Mouse (Mus musculus) induced T-regulatory cell, adult 2 months (primary cell): ENCODE results near the gene Ap2a1.

ENCODE experiments used
- DNase-seq: peaks from one replicate; pipeline ENCODE4 v3.0.0-alpha.2; 2012; ENCODE audit warnings: low read depth

The Ap2a1 gene

DNA sequence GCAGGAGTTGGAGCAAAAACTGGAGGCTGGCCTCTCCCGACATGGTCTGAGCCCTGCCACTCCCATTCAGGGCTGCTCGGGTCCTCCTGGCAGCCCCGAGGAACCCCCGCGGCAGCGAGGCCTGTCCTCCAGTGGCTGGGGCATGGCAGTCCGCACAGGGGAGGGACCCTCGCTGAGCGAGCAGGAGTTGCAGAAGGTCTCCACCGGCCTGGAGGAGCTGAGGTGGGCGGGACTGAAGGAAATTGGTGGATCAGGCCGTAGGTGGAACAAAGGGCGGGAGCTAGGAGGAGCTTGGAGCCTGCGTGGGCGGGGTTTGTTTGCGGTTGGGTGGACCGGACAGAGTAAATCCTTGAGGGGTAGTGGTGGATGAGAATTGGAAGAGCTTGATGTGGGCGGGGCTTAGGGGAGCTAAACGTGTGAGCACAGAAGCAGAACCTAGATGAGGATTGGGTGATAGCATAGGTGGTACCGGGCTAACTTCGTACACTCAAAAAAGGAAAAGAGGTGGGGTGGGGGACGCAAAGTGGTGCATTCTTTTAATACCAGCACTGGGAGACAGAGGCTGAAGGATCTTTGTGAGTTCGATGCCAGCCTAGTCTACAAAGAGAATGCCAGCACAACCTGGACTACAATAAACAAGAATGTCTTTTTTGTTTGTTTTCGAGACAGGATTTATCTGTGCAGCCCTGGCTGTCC, 23.5 kb upstream of the Ap2a1 start:
- peak; percentile 86 for DNase-seq

DNA sequence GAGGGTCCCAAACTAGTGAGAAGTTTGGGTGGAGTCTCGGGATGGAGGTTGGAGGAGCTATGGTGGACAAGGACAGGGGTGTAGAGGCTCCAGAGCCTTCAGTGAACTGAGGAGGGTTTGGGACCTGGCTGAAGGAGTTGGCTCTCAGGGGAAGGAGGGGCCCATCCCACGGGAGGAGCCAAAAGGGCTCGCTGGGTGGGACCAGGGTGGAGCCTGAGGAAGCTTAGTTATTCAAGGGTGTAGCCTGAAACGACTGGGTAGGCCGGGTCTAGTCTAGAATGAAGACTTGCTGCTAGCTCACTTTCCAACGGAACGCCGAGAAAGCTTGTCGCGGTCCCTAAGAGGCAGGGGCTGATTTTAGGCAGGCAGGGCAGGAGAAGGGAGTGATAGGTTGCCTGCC, 22.7 kb upstream of the Ap2a1 start:
- DNase-seq = peak; percentile 46

DNA sequence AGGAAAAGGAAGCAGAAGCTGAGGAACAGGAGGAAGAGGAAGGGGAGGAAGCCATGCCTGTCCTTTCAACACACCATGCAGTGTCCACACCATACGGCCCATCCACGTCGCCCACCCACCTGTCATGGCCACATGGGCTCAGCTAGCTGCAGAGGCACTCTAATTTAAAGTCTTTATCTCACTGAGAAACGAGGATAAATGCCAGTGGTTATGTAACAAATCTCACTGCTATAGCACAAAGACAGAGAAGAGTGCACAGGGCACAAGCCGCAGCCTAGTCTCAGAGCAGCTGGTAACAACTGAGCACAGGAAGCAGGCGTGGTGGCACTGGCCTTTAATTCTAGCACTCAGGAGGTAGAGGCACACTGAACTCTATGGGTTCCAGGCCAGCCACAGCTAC, 20.6 kb upstream of the Ap2a1 start:
- DNase-seq = no peak

DNA sequence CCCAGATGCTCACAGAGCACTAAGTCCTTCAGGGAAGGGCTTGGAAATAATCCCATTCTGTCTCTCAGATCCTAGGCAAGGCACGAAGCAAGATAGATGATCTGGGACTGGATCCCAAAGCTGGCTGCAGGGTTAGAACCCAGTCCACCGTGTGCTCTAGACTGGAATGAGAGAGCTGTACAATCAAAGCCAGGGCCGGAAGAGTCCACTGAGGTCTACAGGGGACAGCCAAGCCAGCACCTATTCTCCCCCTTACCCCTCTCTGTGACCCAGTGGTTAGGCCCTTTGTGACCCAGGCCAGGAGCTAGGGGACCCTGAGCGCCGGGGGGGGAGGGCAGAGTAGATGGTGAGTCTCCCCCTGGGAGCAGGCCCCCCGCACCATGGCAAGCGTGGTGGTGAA, 13.6 kb upstream of the Ap2a1 start, which contains the start of gene Tsks:
Gene Tsks, plus strand, starts transcription at position 301 of the 400 bp plus-strand sequence.
- DNase-seq = no peak

DNA sequence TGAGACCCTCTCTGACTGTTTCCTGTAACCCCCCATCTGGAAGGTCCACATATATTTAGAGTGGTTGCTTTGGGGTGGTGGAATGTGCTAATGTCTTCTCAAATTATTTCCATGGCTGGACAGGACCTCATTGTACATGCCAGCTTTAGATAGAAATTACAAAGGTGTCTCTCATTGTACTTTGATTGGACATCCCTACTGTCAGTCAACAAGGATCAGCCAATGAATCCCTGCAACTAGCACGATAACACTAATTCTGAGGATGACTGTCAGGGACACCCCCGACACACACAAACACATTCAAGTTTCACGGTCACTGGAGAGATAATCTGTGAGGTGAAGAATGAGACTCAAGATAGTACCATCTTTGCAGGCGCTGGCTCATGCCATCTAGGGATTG, 9.4 kb upstream of the Ap2a1 start:
- DNase-seq = no peak

DNA sequence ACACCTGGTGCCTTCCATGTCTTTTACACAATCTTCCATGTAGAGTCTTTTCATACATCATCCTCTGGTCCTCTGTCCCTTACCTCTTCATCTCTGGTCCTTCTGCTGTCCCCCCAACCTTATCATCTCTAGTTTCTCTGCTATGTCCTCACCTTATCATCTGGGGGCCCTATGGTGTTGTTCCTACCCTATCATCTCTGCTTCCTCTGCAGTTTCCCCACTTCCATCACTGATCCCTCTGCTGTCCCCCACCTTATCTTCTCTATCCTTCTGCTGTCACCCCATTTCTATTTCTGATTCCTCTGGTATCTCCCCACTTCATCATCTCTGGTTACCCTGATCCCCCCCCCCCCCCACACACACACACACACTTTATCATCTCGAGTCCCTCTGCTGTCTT, 726 bp downstream of the Ap2a1 start:
- peak; percentile 23 for DNase-seq

DNA sequence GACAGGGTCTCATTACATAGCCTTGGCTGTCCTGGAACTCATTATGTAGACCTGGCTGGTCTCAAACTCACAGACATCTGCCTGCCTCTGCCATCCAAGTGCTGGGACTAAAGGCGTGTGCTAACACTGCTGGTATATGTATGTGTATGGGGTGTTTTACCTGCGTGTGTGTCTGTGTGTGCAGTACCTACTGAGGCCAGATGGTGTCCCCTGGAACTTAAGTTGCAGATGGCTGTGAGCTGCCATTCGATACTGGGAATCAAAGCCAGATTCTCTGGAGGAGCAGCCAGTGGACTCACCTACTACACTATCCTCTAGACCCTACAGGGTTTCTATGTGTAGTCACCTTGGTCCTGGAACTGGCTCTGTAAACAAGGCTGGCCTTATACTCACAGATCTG, 3.8 kb downstream of the Ap2a1 start:
- peak; percentile 60 for DNase-seq

DNA sequence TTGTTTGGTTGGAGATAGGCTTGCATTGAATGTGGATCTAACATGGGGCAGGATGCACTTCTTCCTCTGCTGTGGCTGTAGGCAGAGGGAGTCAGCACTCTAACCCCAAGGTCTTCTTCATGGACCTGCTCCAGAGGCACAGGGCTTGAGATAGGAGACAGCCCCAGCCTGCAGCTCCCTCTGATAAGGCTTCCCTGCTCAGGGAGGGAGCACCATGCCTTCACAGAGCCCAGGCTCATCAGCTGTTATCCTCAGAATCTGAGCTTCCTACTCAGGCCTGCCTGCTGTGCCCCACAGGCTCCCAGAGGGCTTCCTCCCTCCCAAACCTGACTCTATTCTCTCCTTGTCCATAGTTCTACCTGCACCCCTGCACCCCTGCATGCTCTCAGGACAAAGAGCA, 6.8 kb downstream of the Ap2a1 start:
- DNase-seq = no peak

DNA sequence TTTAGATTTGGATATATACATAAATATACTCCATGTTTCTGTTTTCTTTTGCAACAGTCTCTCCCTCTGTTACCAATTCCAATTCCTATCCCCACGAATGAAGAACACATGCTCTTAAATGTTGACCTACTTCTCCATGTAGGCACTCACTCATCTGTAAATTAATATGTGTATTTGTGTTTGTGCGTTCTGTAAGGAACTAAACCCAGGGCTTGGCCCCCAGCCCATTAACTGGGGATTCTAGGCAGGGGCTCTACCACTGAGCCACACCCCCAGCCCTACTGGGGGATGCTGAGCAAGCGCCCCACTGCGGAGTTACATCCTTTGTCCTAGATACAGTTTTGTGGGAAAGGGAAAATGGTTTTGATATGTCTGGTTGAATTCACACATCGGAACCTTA, 10.2 kb downstream of the Ap2a1 start:
- no peak for DNase-seq

DNA sequence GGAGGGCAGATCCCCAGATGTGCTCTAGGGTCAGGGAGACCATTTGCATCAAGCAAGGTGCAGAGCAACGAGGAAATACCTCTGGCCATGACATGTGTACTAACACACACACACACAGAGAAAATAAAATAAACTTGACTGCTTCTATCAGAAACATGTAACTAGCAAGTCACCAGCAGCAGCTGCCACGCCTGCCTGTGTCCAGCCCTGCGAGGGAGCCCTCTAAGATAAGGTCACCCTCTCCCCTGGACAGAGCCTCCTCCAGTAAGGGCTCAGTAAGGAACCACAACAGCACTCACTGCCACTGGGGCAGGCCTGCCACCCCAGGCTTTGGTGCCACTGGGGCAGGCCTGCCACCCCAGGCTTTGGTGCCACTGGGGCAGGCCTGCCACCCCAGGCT, 11.1 kb downstream of the Ap2a1 start:
- DNase-seq = no peak

DNA sequence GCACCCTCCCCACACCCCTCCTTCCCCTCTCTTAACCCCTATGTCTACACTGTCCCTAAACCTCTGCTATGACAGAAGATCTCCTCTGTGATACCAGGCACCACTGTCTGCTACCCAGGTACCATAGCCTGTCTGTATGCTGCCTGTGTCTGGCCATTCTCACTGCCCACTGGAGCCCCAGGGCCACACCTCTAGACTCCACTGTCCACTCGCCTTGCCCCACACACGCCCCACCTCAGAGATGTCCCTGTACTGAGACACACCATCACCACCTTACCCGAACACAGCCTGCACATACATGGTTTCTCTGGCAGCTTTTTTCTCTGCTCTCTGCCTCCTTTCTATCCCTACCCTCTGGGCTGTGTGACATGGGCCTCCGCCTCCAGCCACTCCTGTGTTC, 12.4 kb downstream of the Ap2a1 start:
- no peak for DNase-seq

DNA sequence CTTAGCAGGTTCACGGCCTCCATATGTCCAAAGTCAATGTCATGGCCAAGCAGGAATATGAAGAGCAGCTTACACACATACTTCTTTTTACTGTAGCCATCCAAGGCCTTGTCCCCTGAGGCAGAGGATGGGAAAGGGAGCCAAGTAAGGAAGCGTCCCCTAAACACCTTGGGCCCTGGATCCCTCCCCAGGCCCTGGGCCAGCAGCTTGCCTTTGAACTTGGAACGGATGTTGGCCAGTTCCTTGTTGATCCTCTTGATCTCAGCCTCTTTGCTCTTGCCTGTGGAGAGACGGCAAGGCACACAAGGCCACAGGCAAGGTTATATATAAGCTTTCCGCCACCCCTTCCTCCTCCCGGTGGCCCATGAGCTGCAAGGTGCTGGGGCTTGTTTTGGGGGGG, 13.1 kb downstream of the Ap2a1 start:
- DNase-seq = no peak

DNA sequence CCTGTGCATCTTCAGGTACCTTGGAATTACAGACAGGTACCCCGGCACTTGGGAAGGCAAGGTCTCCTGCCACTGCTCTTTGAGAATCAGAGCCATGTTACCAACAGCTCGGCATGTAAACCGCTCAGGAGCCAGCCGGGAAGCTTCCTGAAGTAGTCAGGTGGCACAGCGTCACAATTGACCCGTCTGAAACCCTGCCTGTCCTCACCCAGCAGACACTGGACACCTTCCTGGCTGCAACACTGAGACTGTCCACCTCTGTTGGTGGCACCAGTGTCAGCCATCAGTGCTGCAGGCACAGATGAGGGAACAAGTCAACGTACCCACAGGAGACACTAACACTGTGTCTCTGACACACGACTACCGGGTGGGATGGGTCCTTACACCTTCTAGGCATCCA, 14.0 kb downstream of the Ap2a1 start:
- no peak for DNase-seq

DNA sequence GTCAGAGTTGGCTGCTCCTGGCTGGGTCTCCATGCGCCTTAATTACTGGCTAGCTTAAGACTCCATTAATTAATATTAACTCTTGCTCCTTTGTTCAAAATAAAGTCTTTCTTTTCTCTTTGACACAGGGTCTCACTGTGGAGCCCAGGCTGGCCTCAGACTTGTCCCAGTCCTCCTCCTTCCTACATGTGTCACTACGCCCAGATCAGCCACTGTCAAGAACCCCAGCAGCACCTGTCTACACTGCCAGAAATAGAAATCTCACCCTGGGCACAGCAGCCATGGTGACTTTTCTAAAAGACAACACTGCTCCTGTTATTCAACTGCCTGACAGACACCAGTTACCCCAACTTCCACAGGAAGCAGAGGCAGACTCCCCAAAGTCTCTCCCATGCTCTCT, 14.9 kb downstream of the Ap2a1 start:
- no peak for DNase-seq

DNA sequence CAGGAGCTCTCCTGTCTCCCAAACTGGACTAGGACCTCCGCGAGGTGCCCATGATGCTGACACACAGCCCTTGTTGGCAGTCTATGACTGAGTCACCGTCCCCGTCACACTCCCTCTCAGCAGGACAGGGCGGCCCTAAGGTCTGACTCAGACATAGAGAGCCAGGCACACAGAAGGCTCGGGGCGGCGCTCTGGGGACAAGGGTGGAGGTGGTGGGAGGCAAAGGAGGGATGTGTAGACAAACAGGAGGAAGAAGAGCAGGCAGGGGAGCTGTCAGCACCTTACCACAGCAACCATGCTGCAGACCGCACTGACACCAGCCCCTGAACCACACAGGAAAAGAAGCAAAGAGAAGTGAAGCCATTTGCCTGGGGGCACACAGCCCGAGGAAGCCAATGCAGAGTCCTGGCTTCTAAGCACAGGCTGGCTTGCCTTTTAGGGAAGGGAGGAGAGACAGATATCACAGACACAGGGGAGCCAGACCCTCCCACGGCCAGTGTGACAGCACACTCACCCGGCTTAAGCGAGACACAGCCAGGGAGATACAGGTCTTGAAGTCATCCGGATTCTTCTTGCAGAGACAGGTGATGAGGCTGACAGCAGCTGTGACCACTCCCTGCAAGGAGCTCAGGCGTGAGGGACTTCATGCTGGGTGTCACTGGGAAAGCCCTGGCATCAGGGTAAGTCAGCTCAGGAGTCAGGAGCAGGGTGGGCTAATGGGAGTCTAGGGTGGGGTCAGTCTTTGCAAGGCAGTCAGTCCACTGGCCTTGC, 20.4 kb downstream of the Ap2a1 start:
- DNase-seq = no peak

DNA sequence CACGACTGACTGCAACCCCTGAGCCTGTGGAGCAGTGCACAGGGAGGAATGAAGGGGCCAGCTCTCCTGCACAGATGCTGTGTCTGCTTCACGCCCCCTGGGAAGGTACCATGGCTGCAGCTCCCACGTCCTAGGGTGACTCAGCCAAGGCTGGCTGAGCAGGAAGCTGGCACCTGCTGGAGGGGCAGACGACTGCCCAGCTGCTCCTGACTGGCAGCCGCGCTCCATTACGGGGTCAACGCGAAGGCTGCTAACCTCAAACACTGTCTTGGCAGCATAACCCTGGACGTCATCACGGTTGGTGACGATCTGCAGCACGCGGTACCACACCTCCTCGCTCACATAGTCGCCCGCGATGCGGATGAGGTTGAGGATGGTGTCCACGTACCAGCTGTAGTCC, 23.9 kb downstream of the Ap2a1 start:
- no peak for DNase-seq

DNA sequence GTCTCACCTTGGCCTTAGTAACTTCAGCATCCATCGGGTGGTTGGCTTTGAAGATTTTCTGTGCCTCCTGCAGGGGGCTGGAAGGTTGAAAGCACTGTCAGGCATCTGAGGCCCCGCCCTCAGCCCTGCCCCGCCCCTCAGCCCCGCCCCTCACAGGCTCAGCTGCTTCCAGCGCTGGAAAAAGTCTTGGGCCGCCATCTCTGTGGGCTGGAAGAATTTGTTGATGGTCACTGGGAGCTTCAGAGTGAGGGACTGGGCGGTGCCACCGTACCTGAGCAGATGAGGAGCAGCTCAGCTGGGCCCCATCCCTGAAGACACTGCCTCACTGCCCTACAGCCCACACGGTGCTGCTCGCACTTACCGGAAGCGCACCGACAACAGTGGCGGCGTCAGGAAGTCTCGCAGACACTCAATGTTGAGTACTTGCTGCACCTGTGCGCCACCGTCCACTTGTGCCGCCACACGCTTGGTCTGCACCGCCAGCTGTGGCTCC, 28.0 kb downstream of the Ap2a1 start:
- DNase-seq = peak; percentile 92

DNA sequence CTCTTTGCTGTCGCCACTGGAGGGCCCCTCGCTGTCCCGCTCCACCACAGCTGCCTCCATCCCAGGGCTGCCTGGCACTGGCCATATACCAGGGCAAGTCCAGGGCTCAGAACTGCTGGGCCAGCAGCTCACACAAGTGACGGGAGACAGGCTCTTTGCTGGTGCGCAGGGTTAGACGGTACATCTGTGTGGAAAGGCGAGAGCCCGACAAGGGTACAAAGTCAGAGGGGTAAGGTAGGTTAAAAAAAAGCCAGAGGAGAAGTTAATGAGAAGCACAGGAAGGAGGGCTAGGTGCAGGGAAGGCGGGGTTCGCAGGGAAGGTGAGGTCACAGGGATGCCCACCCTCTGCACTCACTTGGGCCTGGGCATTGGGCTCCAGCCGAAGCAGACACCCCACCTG, 28.7 kb downstream of the Ap2a1 start:
- DNase-seq = no peak

DNA sequence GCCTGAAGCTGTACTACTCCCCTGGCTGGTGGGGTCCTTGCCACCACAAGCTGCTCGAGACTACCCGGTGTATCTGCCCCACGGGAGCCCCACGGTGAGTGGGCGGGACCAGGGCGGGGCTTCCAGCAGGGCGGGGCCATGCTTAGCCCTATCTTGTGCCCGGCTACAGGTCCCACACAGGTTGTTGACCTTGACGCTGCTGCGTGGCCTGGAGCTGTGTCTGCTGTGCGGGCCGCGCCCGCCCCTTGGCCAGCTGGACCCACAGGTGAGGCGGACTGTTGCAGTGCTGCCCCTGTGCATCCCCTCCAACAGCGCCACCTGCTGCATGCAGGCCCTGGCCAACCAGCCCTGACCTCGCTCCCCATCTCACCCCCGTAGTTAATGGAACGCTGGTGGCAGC, 30.7 kb downstream of the Ap2a1 start:
- no peak for DNase-seq

DNA sequence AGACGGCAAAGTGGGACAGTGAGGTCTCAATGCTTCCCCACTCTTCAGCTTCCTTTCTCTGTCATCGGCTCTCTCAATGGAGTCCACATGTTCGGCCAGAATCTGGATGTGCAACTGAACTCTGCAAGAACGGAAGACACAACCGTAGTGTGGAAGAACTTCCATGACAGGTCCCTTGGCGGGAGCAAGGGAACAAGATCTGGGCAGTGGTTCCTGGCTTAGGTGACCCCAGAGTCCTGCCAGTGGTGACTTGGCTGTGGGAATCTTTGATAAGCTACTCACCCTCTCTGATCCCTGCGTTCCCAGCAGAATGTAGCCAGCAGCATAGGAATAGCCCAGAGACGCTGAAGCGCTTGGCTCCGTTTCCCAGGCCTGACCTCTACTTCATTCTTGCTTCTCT, 32.8 kb downstream of the Ap2a1 start:
- no peak for DNase-seq

DNA sequence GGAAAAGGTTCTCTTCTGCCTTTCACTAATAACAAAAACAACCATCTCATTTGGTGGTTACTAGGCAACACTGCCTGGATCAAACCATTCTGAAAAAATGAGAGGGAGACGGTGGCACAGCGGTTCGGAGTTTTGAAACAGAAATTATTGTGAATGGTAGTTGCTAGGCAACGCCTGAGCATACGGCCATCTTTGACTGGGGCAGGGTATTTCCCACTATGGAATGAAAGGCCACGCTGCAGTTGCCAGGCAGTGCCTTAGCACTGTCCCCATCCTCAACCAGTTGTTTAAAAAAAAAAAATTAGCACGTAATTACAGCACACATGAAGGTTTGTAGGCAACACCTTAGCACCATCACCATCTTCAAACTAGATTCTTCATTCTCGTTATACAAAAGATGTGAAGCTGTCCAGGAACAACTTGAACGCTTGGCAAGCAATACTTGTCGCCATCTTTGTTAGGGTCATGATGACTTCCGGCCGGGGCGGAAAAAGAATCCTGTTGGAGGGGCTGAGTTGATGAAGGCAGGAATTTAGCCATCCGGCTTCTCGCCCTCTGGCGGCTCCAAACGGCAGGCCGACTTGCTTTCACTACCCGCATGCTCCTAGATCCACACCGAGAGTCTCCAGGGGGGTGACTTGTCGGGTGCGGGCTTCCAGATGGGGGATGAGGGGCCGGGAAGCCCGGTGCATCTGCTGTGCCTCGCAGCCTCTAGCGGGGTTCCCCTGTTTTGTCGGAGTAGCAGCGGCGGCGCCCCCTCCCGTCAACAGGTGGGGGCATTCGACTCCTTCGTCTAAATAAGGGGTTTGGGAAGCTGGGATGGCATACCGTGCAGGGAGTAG, 33.5 kb downstream of the Ap2a1 start, which contains the start of gene Fuz:
Gene Fuz, plus strand, starts transcription at position 487 of the 842 bp plus-strand sequence.
- DNase-seq = peak; percentile 99

DNA sequence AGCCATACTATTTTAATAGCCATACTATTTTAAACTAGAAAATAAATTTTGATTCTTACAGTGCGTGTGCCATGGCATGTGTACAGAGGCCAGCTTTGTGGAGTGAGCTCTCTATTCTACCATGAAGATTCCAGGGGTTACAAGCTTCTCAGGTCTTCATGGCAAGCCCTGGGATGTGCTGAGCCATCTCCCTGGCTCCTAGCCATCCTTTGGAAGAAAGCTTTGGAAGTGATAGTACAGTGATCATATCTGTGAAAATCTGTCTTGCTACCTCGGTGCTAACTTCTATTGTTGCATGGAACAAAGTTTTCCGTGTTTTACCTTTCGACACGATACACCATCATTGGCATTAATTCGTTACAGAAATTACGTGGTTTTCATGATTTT, 34.1 kb downstream of the Ap2a1 start:
- DNase-seq = no peak

DNA sequence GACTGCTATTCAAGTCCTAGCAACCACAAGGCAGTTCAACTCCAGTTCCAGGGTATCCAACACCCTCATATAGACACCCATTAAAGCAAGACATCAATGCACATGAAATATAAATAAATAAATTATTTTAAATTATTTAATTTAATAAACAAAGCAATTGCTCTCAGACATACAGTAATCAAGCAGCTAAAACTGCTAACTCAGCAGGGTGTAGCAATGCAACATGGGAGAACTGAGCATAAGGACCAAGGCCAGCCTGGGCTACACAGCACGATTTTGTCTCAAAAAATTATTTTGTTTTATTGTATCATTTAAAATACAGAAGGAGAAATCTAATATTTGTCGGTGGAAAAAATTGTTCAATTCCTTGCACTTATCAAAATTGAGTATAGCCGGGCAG, 35.1 kb downstream of the Ap2a1 start:
- DNase-seq = peak; percentile 25
